Mouse (Mus musculus) layer of hippocampus, adult 2 months (tissue): ENCODE data around the gene Ajuba. TPM values are rescaled to one million over a fixed set of nuclear protein-coding genes. Genes with fewer than 3 reads are reported as not detected.
"Not testable (repeated sequence)": the region's sequence is repeated elsewhere in the genome, so short reads cannot be mapped to it uniquely, and the experiment has no call there.

ENCODE experiments used
- DNase-seq, 2 experiments: peaks; one replicate each; pipeline ENCODE4 v3.0.0; 2022; ENCODE audit warnings: low spot score in 2 of 2
- H3K27ac ChIP-seq: fragments of 200-600 bp; 2 replicates; pipeline ENCODE4 v1.8.1; 2022
- H3K4me3 ChIP-seq: fragments of 200-600 bp; 2 replicates; pipeline ENCODE4 v1.8.1; 2022; ENCODE audit warnings: mild to moderate bottlenecking
- CTCF ChIP-seq: fragments of 200-600 bp; conservative IDR thresholded peaks from 2 replicates; pipeline ENCODE4 v1.8.1; 2022; ENCODE audit warnings: antibody characterized with exemption, mild to moderate bottlenecking, moderate library complexity
- long read RNA-seq, 2 experiments: library from polyadenylated mRNA; stranded (forward); transcript quantifications; one replicate each; pipeline ENCODE4 v2.0.0; 2021; ENCODE audit warnings: borderline mapping rate in 2 of 2
- total RNA-seq, 2 experiments: library from RNA; stranded (reverse); gene quantifications; 2 replicates each; pipeline ENCODE4 v1.2.3; 2021

The Ajuba gene
- total RNA-seq, result 1 to 10 TPM; 1.1 to 1.8 TPM
- long read RNA-seq, experiment 1, partial matches to known transcripts, result 0 of 1 reads
- long read RNA-seq, experiment 1, other reads (novel, unspliced or antisense), result 0 of 1 reads
- long read RNA-seq, experiment 2, partial matches to known transcripts, result 0 of 2 reads
- long read RNA-seq, experiment 2, other reads (novel, unspliced or antisense), result 0 of 2 reads

DNA sequence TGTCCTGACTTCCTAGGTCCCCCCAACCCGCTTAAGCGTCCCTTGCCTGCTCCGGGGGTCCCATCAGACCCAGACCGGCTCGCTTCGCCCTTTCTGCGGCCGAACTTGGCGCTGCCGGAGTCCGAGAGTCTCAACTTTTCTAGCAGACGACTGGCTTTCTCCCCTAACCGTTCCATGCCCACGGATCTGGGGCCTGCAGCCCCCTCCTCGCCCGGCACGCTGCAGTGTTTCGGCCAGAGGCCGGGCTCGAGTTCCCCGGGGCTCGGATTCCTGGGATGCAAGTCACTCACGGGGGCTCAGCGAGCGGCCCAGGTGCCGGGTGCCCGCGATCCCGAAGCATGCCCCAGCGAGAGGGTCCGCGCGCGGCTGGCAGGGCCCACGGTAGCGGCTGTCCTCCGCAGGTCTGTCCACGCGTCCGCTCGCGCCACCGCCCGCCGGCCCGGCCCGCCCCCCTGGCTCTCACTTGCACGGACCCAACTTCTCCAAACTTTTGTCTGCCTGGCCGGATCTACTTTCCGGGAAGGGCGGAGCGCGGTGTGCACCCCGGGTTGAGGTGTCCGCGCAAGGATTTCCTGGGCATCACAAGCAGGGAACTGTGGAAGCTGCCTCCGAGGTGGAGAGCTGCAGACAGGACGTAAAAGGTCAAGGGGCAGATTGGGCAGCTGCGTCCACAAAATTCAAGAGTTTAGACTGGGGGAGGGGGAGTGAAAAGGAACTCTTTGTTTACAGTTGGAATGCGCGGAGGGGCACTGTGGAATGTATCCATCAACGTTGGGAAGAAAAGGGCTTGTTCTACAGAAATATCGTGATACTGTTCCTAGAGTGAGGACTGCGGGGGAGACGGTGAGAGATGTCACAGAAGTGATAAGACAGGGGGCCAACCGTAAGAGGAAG, at the start of gene Ajuba:
TSS of gene Ajuba (minus strand) at position 470 of the 894 bp plus-strand sequence.
- TF ChIP-seq CTCF, result no peak
- H3K4me3 ChIP-seq, result peak within 1 kb of the TSS; percentile 66
- peak within 1 kb of the TSS; percentile 58; the same call in 1 of the 2 replicates for H3K27ac ChIP-seq
- peak; percentile 59 to 60 for DNase-seq

- H3K27ac ChIP-seq, result no peak overlapping the region; the same call in 1 of the 2 replicates
- no peak for DNase-seq
- TF ChIP-seq CTCF, result no peak
- H3K4me3 ChIP-seq, result no peak overlapping the region
These were observed 47.6 kb upstream of the Ajuba start for GRCm38 (mm10) chr14:54624976-54625375.

GRCm38 (mm10) chr14:54623334-54623733, 46.0 kb upstream of the Ajuba start:
- no peak for TF ChIP-seq CTCF
- Histone ChIP-seq H3K27ac (no peak overlapping the region), H3K4me3 (no peak overlapping the region)
- DNase-seq, result no peak

DNA sequence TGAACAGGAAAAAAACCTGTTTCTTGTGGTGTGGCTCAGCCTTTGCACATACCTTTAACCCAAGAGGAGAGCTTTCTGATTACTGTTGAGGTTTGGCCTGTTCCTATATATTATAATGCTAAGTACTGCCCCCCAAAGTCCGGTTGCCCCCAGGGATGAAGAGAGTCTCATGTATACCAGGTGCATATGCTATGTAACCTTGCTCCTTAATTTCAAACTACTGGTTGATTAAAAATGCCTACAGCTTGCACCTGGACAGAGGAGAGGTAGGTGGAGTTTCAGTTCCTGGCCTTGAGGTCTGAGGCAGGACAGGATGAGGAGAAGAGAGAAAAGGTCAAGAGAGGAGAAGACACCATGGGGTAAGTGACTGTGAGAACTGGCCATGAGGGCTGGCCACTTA, 43.8 kb upstream of the Ajuba start, which contains the start of gene Psmb11:
TSS of gene Psmb11 (plus strand) at position 301 of the 400 bp plus-strand sequence.
- Histone ChIP-seq H3K27ac (no peak within 1 kb of the TSS), H3K4me3 (no peak within 1 kb of the TSS)
- no peak for DNase-seq
- TF ChIP-seq CTCF, result no peak

DNA sequence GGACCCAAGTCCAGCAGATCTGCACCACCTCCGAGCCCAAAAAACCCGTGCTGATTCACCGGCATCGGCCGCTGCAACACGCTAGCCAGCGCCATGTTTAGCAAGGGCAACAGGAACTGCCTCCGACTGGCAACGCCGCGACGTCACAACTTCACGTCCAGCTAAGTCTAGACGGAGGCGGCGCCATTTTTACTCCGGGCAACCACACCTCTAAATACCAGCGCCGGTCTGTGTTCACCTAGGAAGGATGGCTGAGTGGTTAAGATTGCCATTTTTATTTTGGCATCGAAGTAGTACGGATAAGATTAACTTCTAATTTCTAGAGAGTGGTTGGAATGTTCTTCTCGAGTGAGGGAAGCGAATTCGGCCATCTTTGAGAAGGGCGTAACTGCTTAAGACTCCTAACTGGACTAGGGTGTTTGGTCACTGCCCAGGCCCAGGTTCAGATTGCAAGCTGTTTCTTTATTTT, 40.6 kb upstream of the Ajuba start, which contains the start of gene Psmb5:
TSS of gene Psmb5 (minus strand) at position 126 of the 469 bp plus-strand sequence.
- DNase-seq, result peak; percentile 80 to 87
- no peak for TF ChIP-seq CTCF
- Histone ChIP-seq H3K27ac (peak within 1 kb of the TSS; percentile 94), H3K4me3 (peak within 1 kb of the TSS; percentile 80)

DNA sequence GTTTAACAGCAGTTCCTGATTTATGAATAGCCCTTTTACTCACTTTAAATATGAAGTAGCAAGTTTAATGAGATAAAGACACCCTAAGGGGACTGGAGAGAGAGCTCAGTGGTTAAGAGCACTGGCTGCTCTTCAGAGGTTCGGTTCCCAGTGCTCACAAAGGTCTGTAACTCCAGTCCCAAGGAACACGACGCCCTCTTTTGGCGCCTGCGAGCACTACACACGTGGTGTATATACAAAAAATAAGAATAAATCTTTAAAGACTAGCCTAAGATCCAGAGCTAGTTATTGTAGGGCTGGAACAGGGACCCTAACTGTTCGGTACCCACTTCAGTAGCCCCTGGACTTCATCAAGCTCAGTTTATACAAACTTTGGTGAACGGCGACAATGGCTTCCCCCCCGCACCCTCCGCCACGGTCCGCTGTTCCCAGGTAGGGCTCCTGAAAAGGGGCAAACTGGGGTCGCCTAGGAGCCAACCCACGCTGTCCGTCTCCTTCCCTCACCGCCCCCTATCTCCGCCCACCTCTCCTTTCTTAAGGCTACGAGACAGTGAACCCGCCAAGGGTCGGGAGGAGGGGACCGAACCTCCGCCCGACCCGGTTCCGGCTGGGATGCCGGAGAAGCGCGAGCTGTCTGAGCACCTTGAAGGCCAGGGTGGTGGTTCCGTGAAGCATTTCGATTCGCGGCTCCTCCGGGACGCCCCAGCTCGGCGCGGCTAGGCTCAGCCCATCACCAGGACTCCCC, 40.0 kb upstream of the Ajuba start:
- peak; percentile 55 for TF ChIP-seq CTCF
- H3K27ac ChIP-seq, result peak overlapping the region; percentile 94
- peak overlapping the region; percentile 80 for H3K4me3 ChIP-seq
- no peak for DNase-seq

DNA sequence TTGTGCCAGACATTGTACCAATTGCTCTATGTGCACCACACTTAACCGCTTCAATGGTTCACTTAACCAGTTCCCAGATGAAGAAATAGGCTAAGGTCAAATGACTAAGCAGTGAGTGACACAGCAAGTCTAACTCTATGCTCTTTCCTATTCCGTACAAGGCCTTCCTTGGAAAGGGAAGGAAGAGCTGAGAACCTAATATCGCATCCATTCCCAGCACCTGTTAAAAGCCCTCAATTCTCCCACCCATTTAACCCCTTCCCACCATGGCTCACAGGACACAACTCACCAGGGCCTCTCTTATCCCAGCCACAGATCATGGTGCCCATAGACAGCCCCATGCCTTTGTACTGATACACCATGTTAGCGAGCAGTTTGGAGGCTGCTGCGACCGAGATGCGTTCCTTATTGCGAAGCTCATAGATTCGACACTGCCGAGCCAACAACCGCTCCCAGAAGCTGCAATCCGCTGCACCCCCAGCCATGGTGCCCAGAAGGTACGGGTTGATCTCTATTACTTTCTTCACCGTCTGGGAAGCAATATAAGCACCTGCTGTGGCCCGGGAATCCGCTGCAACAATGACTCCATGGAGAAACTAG, 39.0 kb upstream of the Ajuba start:
- DNase-seq, result no peak
- Histone ChIP-seq H3K4me3 (no peak overlapping the region; the same call in 1 of the 2 replicates), H3K27ac (no peak overlapping the region)
- no peak for TF ChIP-seq CTCF

DNA sequence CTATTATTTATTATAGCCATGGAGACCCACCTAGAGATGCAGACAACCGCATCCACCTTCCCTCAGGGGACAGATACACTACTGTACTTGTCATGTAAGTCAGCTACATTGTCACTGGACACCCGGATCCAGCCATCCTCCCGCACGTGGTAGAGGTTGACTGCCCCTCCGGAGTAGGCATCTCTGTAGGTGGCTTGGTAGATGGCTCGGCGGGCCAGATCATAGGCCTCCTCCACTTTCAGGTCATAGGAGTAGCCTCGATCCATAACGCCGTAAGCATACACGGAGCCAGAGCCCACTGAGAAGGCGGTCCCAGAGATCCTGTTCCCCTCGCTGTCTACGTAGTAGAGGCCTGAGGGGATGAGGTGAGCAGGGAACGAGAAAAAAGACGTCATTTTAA, 36.8 kb upstream of the Ajuba start:
- not testable (repeated sequence) for H3K4me3 ChIP-seq, H3K27ac ChIP-seq, DNase-seq

DNA sequence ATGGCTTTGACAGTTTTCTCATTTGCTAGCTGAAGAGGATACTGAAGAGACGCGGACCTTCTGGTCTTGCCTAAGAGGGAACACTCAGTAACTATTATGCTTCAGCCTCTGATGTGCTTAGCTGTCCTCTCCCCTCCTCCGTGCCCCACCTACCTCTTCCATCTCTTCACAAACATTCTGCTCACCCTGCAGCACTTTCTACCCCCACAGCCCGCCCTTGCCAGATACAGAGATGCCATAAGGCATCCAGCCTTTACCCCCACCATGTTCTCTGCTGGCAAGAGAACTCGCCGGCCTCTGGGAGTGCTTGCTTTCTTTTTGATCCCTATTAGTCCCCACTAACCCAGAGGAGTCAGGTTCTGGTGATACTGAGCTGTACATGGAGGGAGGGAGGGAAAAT, 33.3 kb upstream of the Ajuba start:
- H3K4me3 ChIP-seq, result no peak overlapping the region
- peak overlapping the region; percentile 88 for H3K27ac ChIP-seq
- no peak for TF ChIP-seq CTCF
- DNase-seq, result peak; percentile 68 to 71

- TF ChIP-seq CTCF, result peak; percentile 75
- Histone ChIP-seq H3K27ac (peak overlapping the region; percentile 88), H3K4me3 (no peak overlapping the region)
- DNase-seq, result no peak
These were observed 32.6 kb upstream of the Ajuba start for GRCm38 (mm10) chr14:54609962-54610361.

GRCm38 (mm10) chr14:54609245-54609644, 31.9 kb upstream of the Ajuba start:
- H3K4me3 ChIP-seq, result no peak overlapping the region
- no peak for TF ChIP-seq CTCF

DNA sequence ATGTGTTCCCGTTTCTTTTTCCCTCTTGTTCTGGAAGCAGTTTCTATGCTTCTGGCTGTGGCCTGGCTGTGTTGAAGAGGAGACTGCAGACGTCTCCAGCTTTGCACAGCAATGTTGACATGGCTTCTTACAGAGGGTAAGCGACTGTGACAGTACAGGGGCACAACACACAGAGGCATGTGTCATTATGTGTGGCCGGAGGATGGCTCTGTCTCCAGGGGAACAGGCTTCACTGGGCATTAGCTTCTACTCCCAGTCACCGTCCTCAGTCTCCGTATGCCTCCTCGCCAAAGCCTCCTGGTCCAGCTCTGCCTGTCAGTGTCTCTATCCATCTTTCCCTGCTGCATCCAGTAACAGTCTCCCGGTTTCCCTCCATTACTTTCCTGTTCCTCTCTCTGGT, 29.9 kb upstream of the Ajuba start:
- H3K4me3 ChIP-seq, result no peak overlapping the region
- peak overlapping the region; percentile 51; the same call in 1 of the 2 replicates for H3K27ac ChIP-seq
- DNase-seq, result no peak
- no peak for TF ChIP-seq CTCF

More at GRCm38 (mm10) chr14:54609245-54609644, 31.9 kb upstream of the Ajuba start:
- no peak for DNase-seq
- H3K27ac ChIP-seq, result peak overlapping the region; percentile 88
